Mouse (Mus musculus): ENCODE results near the gene Map2.

Map2 gene

GRCm38 (mm10) chr1:66196716-66197115 lies 21.6 kb downstream of the Map2 start:
- in situ Hi-C loops (cut with MboI, MseI): no loop called here

- in situ Hi-C loops (cut with MboI, MseI): no loop called here
Measured at GRCm38 (mm10) chr1:66205517-66205916, 30.4 kb downstream of the Map2 start.

GRCm38 (mm10) chr1:66206904-66207303 lies 31.8 kb downstream of the Map2 start:
- in situ Hi-C loops (cut with MboI, MseI): no loop called here

- in situ Hi-C loops (cut with MboI, MseI): no loop called here
Measured at GRCm38 (mm10) chr1:66211074-66211791, 36.2 kb downstream of the Map2 start.

GRCm38 (mm10) chr1:66221497-66221896 lies 46.4 kb downstream of the Map2 start:
- in situ Hi-C loops (cut with MboI, MseI): no loop called here

- in situ Hi-C loops (cut with MboI, MseI): no loop called here
Measured at GRCm38 (mm10) chr1:66223331-66223730, 48.3 kb downstream of the Map2 start.

- in situ Hi-C loops (cut with MboI, MseI): no loop called here
Measured at GRCm38 (mm10) chr1:66226372-66227368, 51.6 kb downstream of the Map2 start.

GRCm38 (mm10) chr1:66228205-66228604 lies 53.1 kb downstream of the Map2 start:
- in situ Hi-C loops (cut with MboI, MseI): no loop called here

GRCm38 (mm10) chr1:66230345-66230744 lies 55.3 kb downstream of the Map2 start:
- in situ Hi-C loops (cut with MboI, MseI): no loop called here

GRCm38 (mm10) chr1:66231963-66232362 lies 56.9 kb downstream of the Map2 start:
- in situ Hi-C loops (cut with MboI, MseI): no loop called here

GRCm38 (mm10) chr1:66244910-66245309 lies 69.8 kb downstream of the Map2 start:
- in situ Hi-C loops (cut with MboI, MseI): no loop called here

- in situ Hi-C loops (cut with MboI, MseI): no loop called here
Measured at GRCm38 (mm10) chr1:66251649-66252332, 76.7 kb downstream of the Map2 start.

- in situ Hi-C loops (cut with MboI, MseI): no loop called here
Measured at GRCm38 (mm10) chr1:66252333-66252724, 77.3 kb downstream of the Map2 start.

GRCm38 (mm10) chr1:66263220-66263619 lies 88.1 kb downstream of the Map2 start:
- in situ Hi-C loops (cut with MboI, MseI): no loop called here

GRCm38 (mm10) chr1:66266231-66266924 lies 91.3 kb downstream of the Map2 start:
- in situ Hi-C loops (cut with MboI, MseI): no loop called here

GRCm38 (mm10) chr1:66277663-66278062 lies 102.6 kb downstream of the Map2 start:
- in situ Hi-C loops (cut with MboI, MseI): no loop called here

GRCm38 (mm10) chr1:66279222-66280009 lies 104.3 kb downstream of the Map2 start:
- in situ Hi-C loops (cut with MboI, MseI): loop anchor here (5.0 kb wide), 1 partner anchor 102 kb away; the partner anchor contains the start of gene Map2

- in situ Hi-C loops (cut with MboI, MseI): loop anchor here (5.0 kb wide), 1 partner anchor 103 kb away; the partner anchor contains the start of gene Map2
Measured at GRCm38 (mm10) chr1:66280152-66280551, 105.1 kb downstream of the Map2 start.

- in situ Hi-C loops (cut with MboI, MseI): loop anchor here (5.0 kb wide), 1 partner anchor 105 kb away; the partner anchor contains the start of gene Map2
Measured at GRCm38 (mm10) chr1:66282447-66282846, 107.4 kb downstream of the Map2 start.

- in situ Hi-C loops (cut with MboI, MseI): no loop called here
Measured at GRCm38 (mm10) chr1:66288987-66289386, 113.9 kb downstream of the Map2 start.

Data from regulatory T cell (primary cell).